Mouse (Mus musculus): ENCODE results near the gene Cenpo. TPM values are rescaled to one million over a fixed set of nuclear protein-coding genes. Genes with fewer than 3 reads are reported as not detected.

Gene Cenpo
- total RNA-seq, 2 experiments from 2014 or later, result 4.1 to 4.9 TPM

GRCm38 (mm10) chr12:4201454-4202200 is 32.5 kb downstream of the Cenpo start:
- DNase-seq (ENCODE audit: low spot score in 2 of 2), result no peak

- DNase-seq (ENCODE audit: low spot score in 2 of 2), result no peak
Measured at GRCm38 (mm10) chr12:4199271-4199670, 34.8 kb downstream of the Cenpo start.

GRCm38 (mm10) chr12:4198702-4199101 is 35.4 kb downstream of the Cenpo start:
- DNase-seq (ENCODE audit: low spot score in 2 of 2), result no peak

GRCm38 (mm10) chr12:4194643-4195042 is 39.5 kb downstream of the Cenpo start:
- DNase-seq (ENCODE audit: low spot score in 2 of 2), result no peak

GRCm38 (mm10) chr12:4193025-4193740 is 40.9 kb downstream of the Cenpo start:
- no peak for DNase-seq (ENCODE audit: low spot score in 2 of 2)

- DNase-seq (ENCODE audit: low spot score in 2 of 2), result no peak
Measured at GRCm38 (mm10) chr12:4192514-4192913, 41.6 kb downstream of the Cenpo start.

GRCm38 (mm10) chr12:4189060-4189447 is 45.0 kb downstream of the Cenpo start:
- DNase-seq (ENCODE audit: low spot score in 2 of 2), result no peak

- no peak for DNase-seq (ENCODE audit: low spot score in 2 of 2)
Measured at GRCm38 (mm10) chr12:4188171-4189059, 45.7 kb downstream of the Cenpo start.

GRCm38 (mm10) chr12:4184648-4185047 is 49.4 kb downstream of the Cenpo start:
- no peak for DNase-seq (ENCODE audit: low spot score in 2 of 2)

- DNase-seq (ENCODE audit: low spot score in 2 of 2), result no peak
Measured at GRCm38 (mm10) chr12:4180507-4180906, 53.6 kb downstream of the Cenpo start.

GRCm38 (mm10) chr12:4179671-4180233 is 54.3 kb downstream of the Cenpo start:
- DNase-seq (ENCODE audit: low spot score in 2 of 2), result no peak

- DNase-seq (ENCODE audit: low spot score in 2 of 2), result no peak
Measured at GRCm38 (mm10) chr12:4178839-4179238, 55.3 kb downstream of the Cenpo start.

GRCm38 (mm10) chr12:4173108-4173790 is 60.8 kb downstream of the Cenpo start:
- DNase-seq (ENCODE audit: low spot score in 2 of 2), result no peak

GRCm38 (mm10) chr12:4169622-4170021 is 64.5 kb downstream of the Cenpo start:
- peak in 1 of 2 experiments; percentile 28 for DNase-seq (ENCODE audit: low spot score in 2 of 2)

- DNase-seq (ENCODE audit: low spot score in 2 of 2), result no peak
Measured at GRCm38 (mm10) chr12:4169058-4169457, 65.0 kb downstream of the Cenpo start.

- no peak for DNase-seq (ENCODE audit: low spot score in 2 of 2)
Measured at GRCm38 (mm10) chr12:4166970-4167369, 67.1 kb downstream of the Cenpo start.

- no peak for DNase-seq (ENCODE audit: low spot score in 2 of 2)
Measured at GRCm38 (mm10) chr12:4162886-4163285, 71.2 kb downstream of the Cenpo start.

- DNase-seq (ENCODE audit: low spot score in 2 of 2), result no peak
Measured at GRCm38 (mm10) chr12:4160322-4160721, 73.8 kb downstream of the Cenpo start.

GRCm38 (mm10) chr12:4158868-4159632 is 75.0 kb downstream of the Cenpo start:
- DNase-seq (ENCODE audit: low spot score in 2 of 2), result no peak

- no peak for DNase-seq (ENCODE audit: low spot score in 2 of 2)
Measured at GRCm38 (mm10) chr12:4158179-4158578, 75.9 kb downstream of the Cenpo start.

Measured in layer of hippocampus, postnatal 14 days (tissue).